Mouse (Mus musculus) lung, embryonic 14.5 days (tissue): ENCODE measurements around the gene Lrrc59. TPM values are rescaled to one million over a fixed set of nuclear protein-coding genes. Genes with fewer than 3 reads are reported as not detected.
A peak's percentile ranks its signal among the peaks of the same experiment; 100 is the strongest.
"Not testable (repeated sequence)": the region's sequence is repeated elsewhere in the genome, so short reads cannot be mapped to it uniquely, and the experiment has no call there.

Experiments
- ATAC-seq: fragments of 200-750 bp; cut with Nextera tagmentation; 2 replicates; pipeline ENCODE4 v1.8.0; 2017; ENCODE audit warnings: mild to moderate bottlenecking, moderate TSS enrichment, moderate library complexity; ENCODE audit not compliant: insufficient read depth
- DNase-seq: peaks from one replicate; pipeline ENCODE4 v3.0.0-alpha.2; 2015
- H3K27ac ChIP-seq: fragments of 300-500 bp; sonication (generic); 2 replicates; pipeline ENCODE4 v1.5.1; 2014; ENCODE audit warnings: low read depth, mild to moderate bottlenecking, moderate library complexity
- H3K27me3 ChIP-seq: fragments of 300-500 bp; sonication (generic); 2 replicates; pipeline ENCODE4 v1.6.1; 2014; ENCODE audit warnings: low read length, control low read depth; ENCODE audit not compliant: insufficient read depth
- H3K36me3 ChIP-seq: fragments of 300-500 bp; sonication (generic); 2 replicates; pipeline ENCODE4 v1.6.1; 2014; ENCODE audit warnings: control low read depth; ENCODE audit not compliant: insufficient read depth
- H3K4me1 ChIP-seq: fragments of 300-500 bp; sonication (generic); 2 replicates; pipeline ENCODE4 v1.6.1; 2014; ENCODE audit warnings: antibody characterized with exemption, control low read depth; ENCODE audit not compliant: insufficient read depth
- H3K4me2 ChIP-seq: fragments of 300-500 bp; sonication (generic); 2 replicates; pipeline ENCODE4 v1.6.1; 2014; ENCODE audit warnings: mild to moderate bottlenecking
- H3K4me3 ChIP-seq: fragments of 300-500 bp; sonication (generic); 2 replicates; pipeline ENCODE4 v1.5.1; 2014; ENCODE audit warnings: low read depth, low read length
- H3K9ac ChIP-seq: fragments of 300-500 bp; sonication (generic); 2 replicates; pipeline ENCODE4 v1.6.1; 2014
- H3K9me3 ChIP-seq: fragments of 300-500 bp; sonication (generic); 2 replicates; pipeline ENCODE4 v1.6.1; 2016; ENCODE audit warnings: low read depth, low read length, control low read depth
- CTCF ChIP-seq: IDR thresholded peaks from 2 replicates; pipeline ENCODE4 v1.5.1; 2016; ENCODE audit warnings: antibody characterized with exemption, low read depth
- WGBS: fragments of 180-500 bp; shearing (Covaris S2); extraction: QIAGEN DNeasy Blood & Tissue Kit; methylation state at CpG from one replicate; pipeline ENCODE4 v1.1.7; 2014; 5-methylcytosine and 5-hydroxymethylcytosine counted together
- polyA plus RNA-seq: library from polyadenylated mRNA; unstranded; fragments of >200 nt; fragmentation: Nextera tagmentation; extraction: Ambion mirVana; gene quantifications from 2 replicates; pipeline ENCODE4 v1.2.1, GENCODE M21; 2014

Gene Lrrc59
- polyA plus RNA-seq, 1 experiment from 2014 or later: 222 TPM

DNA sequence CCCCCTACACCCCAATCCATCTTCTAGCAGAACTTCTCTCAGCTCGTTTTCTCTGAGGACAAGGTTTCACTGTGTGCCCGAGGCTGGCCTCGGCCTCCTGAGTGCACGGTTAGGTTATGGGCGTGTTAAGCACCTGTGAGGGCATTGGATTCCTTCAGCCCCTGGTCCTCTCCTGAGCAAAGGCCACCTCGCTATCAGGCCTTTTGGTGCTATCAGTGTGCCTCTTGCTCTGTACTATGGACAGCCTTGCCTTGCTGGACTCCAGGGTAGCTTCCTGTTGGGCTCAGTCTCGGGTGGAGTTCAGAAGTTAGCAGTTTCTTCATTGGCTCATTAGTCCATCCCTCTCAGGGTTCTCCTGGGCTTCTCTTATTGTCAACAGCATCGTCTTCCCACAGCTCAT is 3.4 kb downstream of the Lrrc59 start:
- DNase-seq (no peak), ATAC-seq (no peak)
- Histone ChIP-seq H3K27ac (no peak overlapping the region), H3K9ac (no peak overlapping the region), H3K36me3 (peaks cover 63% of the 10 kb centered on the region), H3K27me3 (no peaks in the 10 kb centered on the region), H3K9me3 (no peaks in the 10 kb centered on the region), H3K4me2 (no peak overlapping the region), H3K4me1 (no peaks in the 10 kb centered on the region), H3K4me3 (no peak overlapping the region)
- WGBS: 80% methylated on average over 8 of the region's 8 CpGs
- TF ChIP-seq CTCF: no peak

- no peak overlapping the region for H3K4me3 ChIP-seq
- WGBS: 85% methylated on average over 5 of the region's 5 CpGs
- no peaks in the 10 kb centered on the region for H3K4me1 ChIP-seq
- no peak overlapping the region for H3K9ac ChIP-seq
- no peaks in the 10 kb centered on the region for H3K27me3 ChIP-seq
- no peak overlapping the region for H3K27ac ChIP-seq
- H3K36me3 ChIP-seq: peaks cover 78% of the 10 kb centered on the region
- H3K9me3 ChIP-seq: no peaks in the 10 kb centered on the region
- no peak overlapping the region for H3K4me2 ChIP-seq
- ATAC-seq: no peak
- no peak for TF ChIP-seq CTCF
- no peak for DNase-seq
Observed at GRCm38 (mm10) chr11:94634431-94634830, 4.9 kb downstream of the Lrrc59 start.

GRCm38 (mm10) chr11:94644461-94645219 is 15.1 kb downstream of the Lrrc59 start:
- no peak for ATAC-seq
- Histone ChIP-seq H3K4me2 (no peak overlapping the region), H3K4me1 (no peaks in the 10 kb centered on the region), H3K27me3 (no peaks in the 10 kb centered on the region), H3K4me3 (no peak overlapping the region), H3K9ac (no peak overlapping the region), H3K9me3 (no peaks in the 10 kb centered on the region), H3K36me3 (peaks cover 94% of the 10 kb centered on the region), H3K27ac (no peak overlapping the region)
- TF ChIP-seq CTCF: no peak
- DNase-seq: no peak
- WGBS: 86% methylated on average over 8 of the region's 8 CpGs

- TF ChIP-seq CTCF: no peak
Observed at GRCm38 (mm10) chr11:94646457-94646856, 16.9 kb downstream of the Lrrc59 start.

GRCm38 (mm10) chr11:94651241-94651640 is 21.7 kb downstream of the Lrrc59 start:
- H3K27me3 ChIP-seq, ATAC-seq, H3K9ac ChIP-seq, H3K4me1 ChIP-seq, H3K4me3 ChIP-seq, H3K9me3 ChIP-seq, H3K4me2 ChIP-seq, DNase-seq, H3K27ac ChIP-seq: not testable (repeated sequence)
- H3K36me3 ChIP-seq: peaks cover 42% of the 10 kb centered on the region
- WGBS: 92% methylated on average over 5 of the region's 7 CpGs

More at GRCm38 (mm10) chr11:94646457-94646856, 16.9 kb downstream of the Lrrc59 start:
- H3K27ac ChIP-seq: no peak overlapping the region
- peaks cover 86% of the 10 kb centered on the region for H3K36me3 ChIP-seq
- ATAC-seq: no peak
- 97% methylated on average over 4 of the region's 4 CpGs for whole genome bisulfite sequencing
- no peak overlapping the region for H3K9ac ChIP-seq
- no peak for DNase-seq
- H3K9me3 ChIP-seq: no peaks in the 10 kb centered on the region
- no peak overlapping the region for H3K4me2 ChIP-seq
- no peaks in the 10 kb centered on the region for H3K27me3 ChIP-seq
- H3K4me3 ChIP-seq: no peak overlapping the region
- no peaks in the 10 kb centered on the region for H3K4me1 ChIP-seq

DNA sequence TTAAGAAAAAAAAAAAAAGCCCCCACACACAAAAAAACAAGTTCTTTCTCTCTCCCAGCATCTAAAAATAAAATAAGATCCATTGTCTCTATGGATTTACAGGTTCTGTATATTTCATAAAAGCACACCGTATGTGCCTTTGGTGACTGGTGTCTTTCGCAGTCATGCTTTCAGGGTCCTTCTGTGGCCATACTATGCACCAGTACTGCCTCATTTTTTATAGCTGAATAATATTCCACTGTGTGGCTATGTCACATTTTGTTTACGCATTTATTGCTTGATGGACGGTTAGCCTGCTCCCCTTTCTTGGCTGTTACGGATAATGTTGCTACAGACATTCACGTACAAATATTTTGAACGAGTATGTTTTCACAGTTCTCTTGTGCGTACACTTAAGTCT is 23.4 kb downstream of the Lrrc59 start:
- 39% methylated on average over 8 of the region's 8 CpGs for WGBS
- peak overlapping the region; percentile 59 for H3K9ac ChIP-seq
- H3K4me1 ChIP-seq: peaks cover 4% of the 10 kb centered on the region; the same call in 1 of the 2 replicates
- no peak for TF ChIP-seq CTCF
- no peaks in the 10 kb centered on the region for H3K9me3 ChIP-seq
- DNase-seq (no peak), ATAC-seq (no peak)
- peak overlapping the region; percentile 66 for H3K4me2 ChIP-seq
- H3K4me3 ChIP-seq: peak overlapping the region; percentile 67
- peaks cover 38% of the 10 kb centered on the region for H3K36me3 ChIP-seq
- no peaks in the 10 kb centered on the region for H3K27me3 ChIP-seq
- H3K27ac ChIP-seq: 0 out of 2 replicates have a peak overlapping the region, but pooled peaks have one; percentile 89

DNA sequence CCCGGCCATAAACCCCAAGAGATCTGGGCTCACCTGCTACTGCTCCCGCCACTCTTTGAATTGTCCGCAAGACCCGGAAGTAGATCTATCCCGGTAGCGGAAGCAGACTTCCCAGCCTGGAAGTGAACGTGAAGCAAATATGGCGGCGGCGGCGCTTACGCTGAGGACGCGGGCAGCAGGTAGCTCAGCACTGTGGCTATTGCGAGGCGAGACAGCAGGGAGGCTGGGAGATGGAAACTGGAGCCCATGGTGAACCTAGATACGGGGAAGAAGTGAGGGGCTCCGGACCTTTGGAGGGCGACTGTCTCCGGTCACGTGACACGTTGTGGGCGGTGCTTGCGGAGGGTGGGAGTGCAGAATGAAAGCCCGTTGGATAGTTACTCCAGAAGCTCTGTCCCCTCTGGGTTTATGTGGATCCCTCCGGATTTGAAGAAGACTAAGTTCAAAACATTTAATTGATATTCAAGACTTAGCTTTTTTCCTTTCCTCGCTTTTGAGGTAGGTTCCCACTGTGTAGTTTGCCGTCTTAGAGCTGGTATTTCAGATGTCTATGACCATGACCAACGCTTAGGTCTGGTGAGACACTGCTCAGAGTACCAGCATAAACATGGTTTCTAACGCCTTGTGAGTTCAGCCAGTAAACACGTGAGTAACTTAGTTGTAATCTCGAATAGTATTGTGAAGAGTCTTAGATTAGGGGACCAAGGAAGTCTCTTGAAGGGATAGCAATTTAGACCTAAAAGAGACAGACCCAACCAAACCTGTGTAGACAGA is 24.3 kb downstream of the Lrrc59 start, which contains the start of the genes Mrpl27 and Eme1:
Gene Mrpl27, plus strand, starts transcription at position 105 of the 774 bp plus-strand sequence.
Gene Eme1, minus strand, starts transcription at position 302 of the 774 bp plus-strand sequence.
- ATAC-seq: peak; percentile 88
- peak within 1 kb of the TSS; percentile 66 for H3K4me2 ChIP-seq
- DNase-seq: peak; percentile 87
- no peaks in the 10 kb centered on the region for H3K9me3 ChIP-seq
- peak within 1 kb of the TSS; percentile 59 for H3K9ac ChIP-seq
- TF ChIP-seq CTCF: no peak
- WGBS: under 1% methylated on average over 32 of the region's 32 CpGs
- H3K36me3 ChIP-seq: peaks cover 37% of the 10 kb centered on the region
- peak within 1 kb of the TSS; percentile 67 for H3K4me3 ChIP-seq
- no peaks in the 10 kb centered on the region for H3K27me3 ChIP-seq
- peak within 1 kb of the TSS; percentile 89 for H3K27ac ChIP-seq
- peaks cover 4% of the 10 kb centered on the region; the same call in 1 of the 2 replicates for H3K4me1 ChIP-seq
